Mouse (Mus musculus) cerebral cortex, adult 2 months (tissue): Measurements from ENCODE around the gene Stk32c.

Source experiments
- WGBS: fragments of 180-500 bp; shearing (Covaris S2); methylation state at CpG from one replicate; pipeline ENCODE4 v1.1.7; 2018; 5-methylcytosine and 5-hydroxymethylcytosine counted together

Gene Stk32c

DNA sequence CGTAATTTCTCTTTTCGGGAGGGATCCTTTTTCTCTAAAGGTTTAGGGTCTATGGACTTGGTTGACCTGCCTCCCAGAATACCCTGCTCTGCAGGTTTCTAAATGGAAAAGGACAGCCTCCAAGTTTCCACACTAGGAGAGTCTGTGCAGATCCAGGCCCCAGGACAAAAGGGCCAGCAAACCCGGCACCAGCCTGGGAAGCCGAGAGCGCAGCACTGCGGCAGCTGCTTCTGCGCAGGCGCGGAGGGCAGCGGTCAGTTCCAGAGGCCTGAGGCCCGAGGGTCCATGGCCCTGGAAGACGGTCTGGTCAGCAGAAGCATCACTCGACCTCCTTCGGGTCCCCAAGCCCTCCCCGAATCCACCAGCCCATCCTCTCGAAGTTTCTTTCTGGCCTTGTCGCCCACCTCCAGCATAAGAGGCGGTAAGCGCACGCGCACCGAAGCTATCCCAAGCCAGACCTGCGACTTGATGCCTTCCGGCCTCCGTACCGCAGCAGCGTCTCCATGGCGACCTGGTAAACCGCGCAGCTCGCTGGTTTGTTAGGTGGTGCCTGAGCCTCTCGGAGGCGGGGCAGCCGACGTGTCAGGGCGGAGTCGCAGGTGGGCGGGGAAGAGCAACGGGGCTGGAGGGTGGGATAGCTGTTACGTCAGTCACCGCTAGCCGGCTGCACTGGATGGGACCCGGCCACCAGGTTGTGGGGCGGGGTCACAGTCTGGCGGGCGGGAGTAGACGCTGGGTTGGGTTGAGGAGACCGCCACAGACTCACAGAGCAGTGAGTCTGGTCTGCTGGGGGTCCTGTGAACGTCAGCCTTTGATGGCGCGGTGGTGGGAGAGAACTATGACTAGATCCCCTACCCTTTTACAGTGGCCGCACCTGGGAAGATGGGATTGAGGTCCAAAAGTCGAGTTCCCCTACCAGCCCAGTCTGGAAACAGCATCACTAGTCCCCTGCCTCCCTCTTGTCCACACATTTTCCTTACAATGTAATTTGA, at the start of gene Stk32c, which contains the start of gene Lrrc27:
Gene Stk32c (minus strand): TSS at position 554 of the 992 bp plus-strand sequence.
Gene Lrrc27 (plus strand): TSS at position 235 of the 992 bp plus-strand sequence.
- WGBS, result 2% methylated on average over 53 of the region's 53 CpGs

DNA sequence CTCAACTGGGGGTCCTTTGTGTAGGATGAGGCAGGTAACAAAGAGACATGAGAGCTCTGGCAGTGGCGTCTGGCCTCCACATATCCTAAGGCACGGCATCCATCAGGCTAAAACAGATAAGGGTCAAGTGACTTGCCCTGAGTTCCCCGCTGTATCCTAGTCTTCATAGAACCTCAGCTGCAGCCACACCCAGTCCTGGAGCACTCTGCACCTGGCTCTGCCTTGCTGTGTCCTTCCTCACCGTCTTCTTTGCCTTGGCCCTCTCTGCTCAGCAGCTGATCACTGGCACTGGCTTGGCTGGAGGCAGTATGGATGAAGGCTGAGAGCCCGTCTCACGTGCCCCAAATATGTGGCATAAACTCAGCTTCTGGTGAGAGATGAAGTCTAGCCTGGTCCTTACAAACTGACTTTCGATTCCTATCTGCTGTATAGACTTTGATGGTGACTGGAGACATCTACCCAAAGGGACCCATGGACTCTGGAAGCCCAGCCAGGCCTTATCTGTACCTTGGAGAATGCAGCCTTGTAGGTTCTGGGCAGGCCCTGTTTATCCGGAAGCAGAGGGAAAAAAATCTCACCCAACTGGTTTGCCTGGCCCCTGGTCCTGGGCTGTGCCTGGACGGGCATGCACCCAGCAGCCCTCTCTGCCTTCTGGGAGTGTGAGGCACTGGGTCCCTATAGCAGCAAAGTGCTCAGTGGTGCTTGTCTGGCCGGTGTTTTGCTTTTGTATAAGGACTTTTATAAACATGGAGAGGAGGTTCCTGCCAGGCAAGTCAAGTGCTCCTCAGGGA, 44.8 kb upstream of the Stk32c start:
- WGBS, result 89% methylated on average over 10 of the region's 10 CpGs

DNA sequence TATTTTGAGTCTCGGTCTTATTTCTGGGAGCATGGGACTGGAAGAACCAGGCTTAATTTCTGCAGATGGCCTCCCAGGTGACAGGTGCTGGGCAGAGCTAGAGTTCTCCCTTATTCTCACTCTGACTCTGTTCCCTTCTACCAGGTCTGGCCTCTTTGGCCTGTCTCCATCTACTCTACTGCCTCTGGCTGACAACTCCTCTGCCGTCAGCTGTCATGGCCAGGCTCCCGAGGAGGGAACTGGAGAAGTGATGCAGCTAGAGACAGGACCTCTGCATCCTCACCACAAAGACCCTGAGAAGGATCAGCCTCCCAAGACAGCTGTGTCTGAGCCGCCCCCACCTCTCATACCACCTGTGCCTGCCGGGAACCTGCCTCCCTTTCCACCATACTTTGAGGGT, 41.5 kb upstream of the Stk32c start:
- 75% methylated on average over 5 of the region's 5 CpGs for WGBS

DNA sequence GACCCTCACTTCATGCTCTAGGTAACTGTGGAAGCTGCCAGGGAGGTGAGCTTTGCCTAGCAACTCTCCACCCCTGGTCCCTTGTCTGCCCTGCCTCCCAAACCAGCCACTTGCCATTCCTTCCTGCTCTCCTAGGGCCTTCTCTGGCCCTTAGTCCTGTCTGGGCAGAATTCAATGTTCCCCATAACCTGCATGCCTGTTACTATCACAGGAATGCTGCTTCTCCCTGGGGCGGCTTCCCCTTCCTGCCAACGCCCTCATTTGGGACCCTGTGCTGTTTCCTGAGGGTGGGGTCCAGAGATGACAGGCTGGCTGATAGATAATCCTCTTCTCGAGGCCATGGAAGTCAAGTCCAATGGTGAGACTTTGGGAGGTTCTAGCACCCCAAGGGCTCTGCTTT, 40.4 kb upstream of the Stk32c start:
- WGBS, result 82% methylated on average over 3 of the region's 3 CpGs

DNA sequence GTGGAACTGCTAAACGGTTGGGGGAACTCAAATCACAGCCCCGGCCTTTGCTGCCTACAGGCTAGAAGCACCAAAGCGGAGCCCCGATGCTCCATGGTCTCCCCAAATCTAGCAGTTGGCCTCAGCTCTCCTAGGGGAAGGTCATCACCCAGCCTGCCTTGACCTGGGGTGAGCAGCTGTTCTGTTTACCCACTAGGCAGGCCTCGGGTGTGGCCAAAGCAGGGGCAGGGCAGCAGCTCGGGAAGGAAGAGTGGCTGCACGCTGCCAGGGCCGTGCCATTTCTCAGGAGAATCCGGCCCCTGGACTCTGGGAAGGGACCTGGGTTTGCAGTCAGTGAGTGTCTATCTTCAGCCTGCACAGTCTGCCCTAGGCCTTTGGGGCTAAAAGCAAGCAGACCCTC, 39.9 kb upstream of the Stk32c start:
- WGBS, result 86% methylated on average over 9 of the region's 9 CpGs

DNA sequence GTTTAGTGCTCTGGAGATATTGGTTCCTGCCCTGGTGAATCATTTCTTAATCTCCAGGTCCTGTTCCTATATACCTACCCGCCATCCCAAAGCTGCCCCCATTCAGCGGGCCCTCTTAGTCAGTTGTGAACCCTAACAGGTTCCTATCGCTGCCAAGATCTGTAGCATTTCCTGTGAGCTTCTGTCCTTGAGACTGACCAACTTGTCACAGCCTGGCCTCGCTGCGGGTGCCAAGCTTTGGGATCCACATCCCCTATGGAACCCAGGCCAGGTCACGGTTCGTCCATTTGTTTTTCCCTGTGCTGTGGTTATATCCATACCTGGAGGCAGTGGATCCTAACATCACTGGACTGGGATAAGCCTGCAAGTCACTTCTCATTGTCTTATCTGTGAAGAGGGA, 39.5 kb upstream of the Stk32c start:
- 89% methylated on average over 7 of the region's 7 CpGs for WGBS

DNA sequence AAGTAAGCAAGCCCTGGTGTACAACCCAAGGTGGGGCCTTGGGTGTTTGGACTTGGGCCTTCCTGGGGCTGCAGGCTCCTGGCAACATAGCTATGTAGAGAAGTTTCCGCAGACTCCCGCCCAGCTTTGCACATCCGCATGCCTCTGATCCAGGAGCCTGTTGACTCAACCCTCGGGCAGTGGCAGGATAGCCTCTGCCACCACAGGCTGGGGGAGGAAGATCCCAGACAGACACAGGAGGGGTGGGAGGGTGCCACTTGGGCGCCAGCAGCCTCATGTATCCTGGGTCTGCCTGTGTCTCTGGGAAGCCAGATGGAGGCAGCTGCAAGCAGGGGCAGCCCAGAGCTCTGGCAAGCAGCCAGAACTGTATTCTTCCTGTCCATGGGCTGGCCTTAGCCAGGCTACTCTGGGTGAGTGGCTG, 38.8 kb upstream of the Stk32c start:
- WGBS, result 54% methylated on average over 5 of the region's 5 CpGs

DNA sequence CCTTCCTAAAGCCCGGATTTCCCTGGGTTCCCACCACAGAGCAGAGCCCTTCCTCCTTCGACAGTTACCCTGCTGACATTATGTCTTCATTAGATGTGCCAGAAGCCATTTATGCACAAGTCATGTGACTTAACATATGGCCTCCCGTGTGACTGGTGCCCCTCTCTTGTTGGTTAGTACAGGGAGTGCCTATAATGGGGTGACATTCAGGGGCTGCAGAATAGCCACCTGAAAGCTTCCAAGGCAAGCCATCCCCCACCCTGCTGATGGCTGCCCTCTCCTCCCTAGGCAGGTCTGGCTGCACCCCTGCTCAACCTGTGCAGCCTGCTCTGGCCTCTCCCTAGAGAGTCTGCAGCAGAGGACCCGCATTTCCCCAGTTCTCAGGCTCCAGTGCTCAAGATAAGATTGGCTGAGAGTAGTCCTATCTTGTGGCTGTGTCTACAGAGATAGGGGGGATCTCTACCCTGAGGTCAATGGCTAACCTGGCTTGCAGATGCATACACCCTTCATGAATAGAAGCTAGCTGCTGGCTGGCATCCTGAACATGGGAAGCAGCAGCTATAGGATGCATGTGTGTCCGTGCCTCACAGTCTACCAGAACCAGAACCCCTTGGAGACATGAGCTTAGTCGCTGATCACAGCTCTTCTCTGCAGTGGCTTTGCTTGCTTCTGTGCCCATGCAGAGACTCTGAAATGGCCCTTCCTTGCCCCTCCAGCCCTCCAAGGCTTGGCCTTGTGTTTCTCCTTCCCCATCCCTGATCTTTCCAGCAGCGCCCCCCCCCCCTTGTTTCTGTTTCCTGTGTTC, 36.5 kb upstream of the Stk32c start:
- WGBS, result 47% methylated on average over 7 of the region's 7 CpGs

DNA sequence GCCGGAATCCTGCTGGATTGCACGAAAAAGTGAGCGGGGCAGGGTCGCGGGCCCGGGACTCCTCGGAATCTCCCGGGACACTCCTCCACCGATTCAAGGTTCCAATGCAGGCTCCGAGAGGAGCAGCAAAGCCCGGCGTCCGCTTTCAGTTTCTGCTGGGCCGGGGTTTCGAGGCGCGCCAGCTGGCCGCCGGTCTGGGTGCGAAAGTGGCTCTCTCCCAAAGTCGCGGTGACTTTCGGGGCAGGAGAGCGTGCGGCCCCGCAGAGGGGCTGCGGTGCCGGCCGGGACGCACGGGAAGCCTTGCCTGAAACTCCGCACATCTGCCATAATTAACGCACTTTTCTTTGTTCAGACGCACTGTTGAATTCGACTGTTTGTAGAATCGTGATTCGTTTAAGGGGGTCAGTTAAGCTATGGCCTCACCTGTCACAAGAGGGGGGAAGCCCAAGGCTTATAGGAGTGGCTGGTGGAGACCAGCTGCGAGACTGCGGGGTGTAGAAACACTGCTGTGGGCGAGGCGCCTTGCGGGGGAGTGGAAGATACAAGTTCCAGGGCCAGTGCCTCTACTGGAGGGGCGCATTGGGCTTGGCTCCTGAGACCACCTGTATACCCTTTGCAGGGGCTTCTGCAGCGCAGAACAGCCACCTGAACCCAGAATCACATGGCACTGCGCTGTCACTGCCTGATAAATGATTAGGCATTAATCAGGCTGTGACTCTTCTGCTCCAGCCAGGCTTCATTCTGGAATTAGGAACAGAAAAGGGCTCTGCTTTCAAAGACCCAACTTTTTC, 35.7 kb upstream of the Stk32c start:
- 5% methylated on average over 45 of the region's 45 CpGs for WGBS

DNA sequence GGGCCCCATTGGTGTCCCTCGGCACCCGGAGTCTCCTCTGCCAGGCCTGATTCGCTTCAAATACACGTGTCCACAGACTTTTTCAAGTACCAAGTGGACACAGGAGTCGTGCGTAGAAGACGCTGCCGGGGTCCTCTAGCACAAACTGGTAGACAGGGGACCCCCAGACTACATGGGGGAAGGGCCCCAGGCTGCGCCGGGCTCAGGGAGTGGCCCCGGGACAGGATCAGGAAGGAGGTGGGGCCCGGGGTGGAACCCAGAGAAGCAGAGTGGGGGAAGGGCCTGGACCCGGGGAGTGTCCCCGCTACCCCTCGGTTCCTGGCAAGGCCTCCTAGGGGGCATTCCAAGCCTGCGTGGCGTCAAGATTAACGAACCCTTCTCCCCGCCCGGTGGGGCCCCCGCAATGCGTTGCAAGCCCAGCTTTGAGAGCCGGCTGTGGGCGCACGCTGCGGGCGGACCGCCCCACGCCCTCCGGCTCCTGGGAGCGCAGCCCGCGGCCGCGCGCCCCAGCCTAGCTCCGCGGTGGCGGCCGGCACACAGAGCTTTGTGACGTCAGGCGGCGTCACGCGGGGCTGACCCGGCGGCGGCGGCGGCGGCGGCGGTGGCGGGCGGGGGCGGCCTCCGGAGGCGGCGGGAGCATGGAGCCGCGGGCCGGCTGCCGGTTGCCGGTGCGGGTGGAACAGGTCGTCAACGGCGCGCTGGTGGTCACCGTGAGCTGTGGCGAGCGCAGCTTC, 34.9 kb upstream of the Stk32c start, which contains the start of gene Pwwp2b:
Gene Pwwp2b (plus strand): TSS at position 602 of the 734 bp plus-strand sequence.
- under 1% methylated on average over 71 of the region's 72 CpGs for WGBS

DNA sequence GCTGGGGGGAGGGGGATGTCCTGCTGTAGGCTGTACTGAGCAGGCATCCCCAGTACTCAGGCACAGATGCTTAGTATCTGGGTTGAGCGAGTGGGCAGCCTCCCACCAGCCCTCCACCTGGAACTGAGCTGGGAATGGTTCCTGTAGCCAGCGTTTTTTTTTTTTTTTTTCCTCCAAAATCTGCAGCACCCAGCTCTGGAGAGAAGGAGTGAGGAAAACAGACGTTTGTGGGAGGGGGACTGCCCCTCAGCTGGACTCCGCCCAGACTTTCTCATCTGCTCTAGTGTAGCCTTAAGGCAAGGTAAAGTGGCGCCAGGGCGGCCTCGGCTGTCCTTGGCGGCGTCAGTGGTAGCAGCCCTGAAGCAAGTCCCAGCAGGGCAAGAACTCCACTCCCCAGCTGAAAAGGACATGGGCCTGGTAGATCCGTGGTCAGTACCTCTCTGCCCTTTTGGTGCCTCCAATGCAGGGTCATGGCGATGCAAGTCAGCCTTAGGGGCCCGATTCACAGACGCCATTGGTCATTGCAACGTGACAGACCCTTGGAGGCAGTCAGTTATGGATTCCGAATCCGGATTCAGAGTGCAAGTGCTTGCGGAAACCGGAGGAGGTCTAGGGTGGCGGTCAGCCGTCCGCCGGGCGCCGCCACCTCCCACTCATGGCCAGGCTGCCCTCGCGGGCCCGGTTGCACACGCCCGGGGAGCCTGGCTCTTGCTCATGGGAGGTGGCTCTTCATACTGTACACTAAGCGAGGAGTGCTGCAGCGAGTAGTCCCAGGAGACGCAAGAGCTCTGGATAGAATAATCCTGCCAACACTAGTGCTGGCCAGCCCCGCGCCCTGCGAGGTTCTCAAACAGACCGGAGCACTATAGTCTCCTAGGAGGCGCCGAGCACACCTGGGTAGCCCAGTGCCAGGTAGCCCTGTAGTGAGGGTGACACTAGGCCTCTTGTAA, 34.1 kb upstream of the Stk32c start:
- 12% methylated on average over 38 of the region's 38 CpGs for WGBS

DNA sequence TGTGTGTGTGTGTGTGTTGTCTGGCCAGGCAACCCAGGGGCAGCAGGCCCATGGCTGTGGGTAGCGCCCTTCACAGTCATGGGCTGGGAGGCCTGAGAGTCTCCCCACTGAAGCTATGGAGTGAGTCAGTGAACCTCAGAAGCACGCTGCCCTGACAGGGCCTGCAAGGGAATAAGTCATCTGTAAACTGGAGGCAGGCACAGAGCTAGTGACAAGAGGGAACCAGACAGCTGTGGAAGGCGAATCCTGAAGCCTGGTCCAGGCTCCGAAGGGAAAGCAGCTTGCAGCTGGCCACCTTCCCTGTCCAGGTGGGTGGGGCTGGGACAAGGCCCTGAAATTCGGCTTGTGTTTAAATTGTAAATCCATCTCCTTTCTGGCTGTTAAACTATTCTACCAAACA, 33.0 kb upstream of the Stk32c start:
- 63% methylated on average over 5 of the region's 5 CpGs for WGBS

DNA sequence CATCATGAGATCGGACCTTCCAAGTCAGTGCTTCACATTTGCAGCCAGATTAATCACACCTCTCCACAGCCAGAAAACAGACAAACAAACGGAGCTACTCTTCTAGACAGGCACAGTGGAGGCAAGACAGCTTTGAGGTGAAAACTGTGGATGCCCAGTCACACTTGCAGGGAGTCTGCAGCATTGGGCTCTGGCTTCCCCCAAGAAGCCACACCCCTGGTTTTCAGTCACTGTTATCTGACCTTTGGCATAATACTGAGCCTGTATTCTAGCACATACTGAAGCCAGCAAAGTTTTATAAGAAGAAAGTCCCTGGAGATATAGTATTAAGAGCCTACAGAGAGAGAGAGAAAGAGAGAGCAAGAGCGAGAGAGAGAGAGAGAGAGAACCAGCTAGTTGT, 26.3 kb upstream of the Stk32c start:
- 76% methylated on average over 3 of the region's 3 CpGs for WGBS

DNA sequence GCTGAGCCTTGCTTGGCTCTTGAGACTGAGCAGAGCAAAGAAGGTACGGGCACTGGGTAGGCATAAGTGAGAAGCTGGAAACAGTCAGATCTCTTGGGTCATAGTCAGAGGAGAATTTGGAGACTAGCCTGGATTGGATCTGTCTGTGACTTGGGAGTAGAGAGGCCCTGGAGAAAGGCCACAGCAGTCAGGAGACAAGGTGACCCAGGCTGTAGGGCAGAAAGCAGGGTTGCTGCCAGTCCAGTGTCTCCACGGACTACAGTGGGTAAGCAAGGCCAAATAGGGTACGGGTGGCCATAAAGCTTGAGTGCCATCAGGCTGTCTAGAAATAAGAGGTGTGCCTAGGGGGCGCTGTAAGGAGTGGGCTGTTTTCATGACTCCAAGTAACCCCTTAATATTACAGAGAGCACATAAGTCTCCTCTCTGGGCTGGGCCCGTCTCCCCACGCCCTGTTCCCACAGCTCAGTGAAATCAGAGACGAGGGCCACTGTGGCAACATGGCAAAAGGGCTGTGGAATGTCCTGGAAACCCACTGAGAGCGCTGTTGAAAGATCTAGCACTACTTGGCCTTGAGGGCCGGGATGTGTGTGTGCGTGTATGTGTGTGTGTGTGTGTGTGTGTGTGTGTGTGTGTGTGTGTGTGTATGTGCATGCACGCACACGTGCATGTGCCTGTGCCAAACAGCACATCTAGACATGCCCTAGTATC, 22.7 kb upstream of the Stk32c start:
- WGBS, result 86% methylated on average over 12 of the region's 12 CpGs

DNA sequence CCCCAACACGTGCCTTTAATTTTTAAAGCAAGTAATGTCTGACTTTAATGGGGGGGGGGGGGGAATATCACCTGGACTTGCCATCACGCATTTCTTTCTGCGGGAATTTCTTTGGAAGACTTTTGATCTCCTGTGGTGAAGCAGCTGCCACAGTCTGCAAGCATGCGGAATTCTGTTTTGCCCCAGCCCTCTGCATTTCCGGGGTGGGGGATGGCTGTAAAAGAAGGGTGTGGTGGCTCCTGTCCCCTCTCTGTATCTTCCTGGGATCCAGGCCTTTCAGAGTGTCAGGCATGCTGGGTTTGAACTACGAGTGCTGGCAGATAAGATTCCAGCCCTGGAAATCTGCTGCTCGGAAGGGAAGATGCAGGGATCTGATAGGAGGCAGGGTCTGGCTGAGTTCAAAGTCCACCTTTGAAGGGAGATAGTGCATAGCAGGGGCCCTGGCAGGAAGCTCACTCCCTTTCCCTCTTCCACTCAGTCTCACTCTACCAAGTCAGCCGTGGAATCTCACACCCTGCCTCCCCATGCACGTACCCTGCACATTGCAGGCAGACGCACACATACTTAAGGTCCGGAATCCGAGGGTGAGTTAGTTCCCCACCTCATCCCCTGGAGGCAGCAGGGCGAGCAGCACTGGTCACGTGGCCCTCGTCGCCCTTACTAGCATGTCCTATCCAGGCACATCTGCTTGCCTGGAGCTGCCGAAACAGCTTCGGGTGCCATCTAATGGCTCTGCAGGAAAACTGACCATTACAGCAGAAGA, 21.5 kb upstream of the Stk32c start:
- WGBS, result 31% methylated on average over 18 of the region's 18 CpGs

DNA sequence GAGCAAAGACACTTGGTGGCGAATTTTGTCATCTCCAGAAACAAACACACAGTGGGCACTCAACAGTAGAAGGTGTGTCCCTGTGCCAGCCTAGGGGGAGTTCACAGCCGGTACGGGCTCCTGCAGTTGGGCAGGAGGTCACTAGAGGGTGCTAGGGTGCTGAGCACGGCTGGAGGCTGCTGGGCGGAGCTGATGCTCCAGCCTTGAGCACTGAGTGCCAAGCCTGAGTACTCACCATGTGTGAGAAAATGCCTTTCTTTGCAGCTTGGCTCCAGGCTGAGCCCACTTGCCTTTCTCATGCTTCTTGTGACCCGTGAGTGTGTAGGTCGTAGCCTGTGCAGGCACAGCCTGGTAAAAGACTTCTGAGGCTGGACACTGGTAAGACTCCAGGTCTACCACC, 20.6 kb upstream of the Stk32c start:
- 3% methylated on average over 7 of the region's 7 CpGs for WGBS

DNA sequence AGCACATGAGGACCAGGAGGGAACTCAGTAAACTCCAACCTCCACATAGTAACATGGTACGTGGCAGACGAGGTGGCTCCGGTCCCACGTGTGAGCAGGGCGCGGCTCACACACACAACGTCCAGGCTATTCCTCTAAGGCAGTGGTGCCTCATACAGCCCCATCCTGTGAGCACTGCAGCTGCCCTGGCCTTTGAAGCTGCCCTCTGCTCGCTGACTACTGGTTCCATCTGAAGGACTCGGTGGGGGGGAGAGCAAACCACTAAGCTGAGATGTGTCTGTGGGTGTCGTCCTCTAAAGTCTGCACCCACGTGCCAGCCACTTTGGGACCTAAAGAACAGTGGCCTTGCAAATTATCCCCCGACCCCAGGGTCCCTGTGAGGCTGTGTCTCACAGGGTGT, 17.1 kb upstream of the Stk32c start:
- WGBS, result 82% methylated on average over 12 of the region's 12 CpGs

DNA sequence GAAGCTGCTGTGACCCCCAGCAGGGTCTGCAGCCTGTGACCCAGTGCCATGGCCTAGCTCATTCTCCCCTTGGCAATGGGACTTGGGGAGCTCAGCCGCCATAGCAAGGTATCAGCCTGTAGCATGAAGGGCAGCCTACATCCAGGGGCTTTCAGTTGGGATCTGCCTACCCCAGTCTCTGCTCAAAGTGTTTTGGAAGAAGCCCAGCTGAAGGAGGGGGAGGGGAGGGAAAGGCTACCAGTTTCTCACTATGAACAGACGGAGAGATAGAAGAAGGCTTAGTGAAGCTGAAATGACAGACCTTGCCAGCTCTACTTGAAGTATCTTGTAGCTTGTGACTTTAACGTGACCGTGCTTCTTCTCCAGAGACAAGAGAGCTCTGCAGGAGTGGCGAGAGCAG, 16.7 kb upstream of the Stk32c start:
- 83% methylated on average over 5 of the region's 5 CpGs for WGBS
